Mouse (Mus musculus) retina, adult 2 months (tissue): ENCODE data around the gene Nanos3.

Source experiments
- DNase-seq: peaks from one replicate; pipeline ENCODE4 v3.0.0-alpha.2; 2012; ENCODE audit warnings: low read depth, low spot score

Gene Nanos3

DNA sequence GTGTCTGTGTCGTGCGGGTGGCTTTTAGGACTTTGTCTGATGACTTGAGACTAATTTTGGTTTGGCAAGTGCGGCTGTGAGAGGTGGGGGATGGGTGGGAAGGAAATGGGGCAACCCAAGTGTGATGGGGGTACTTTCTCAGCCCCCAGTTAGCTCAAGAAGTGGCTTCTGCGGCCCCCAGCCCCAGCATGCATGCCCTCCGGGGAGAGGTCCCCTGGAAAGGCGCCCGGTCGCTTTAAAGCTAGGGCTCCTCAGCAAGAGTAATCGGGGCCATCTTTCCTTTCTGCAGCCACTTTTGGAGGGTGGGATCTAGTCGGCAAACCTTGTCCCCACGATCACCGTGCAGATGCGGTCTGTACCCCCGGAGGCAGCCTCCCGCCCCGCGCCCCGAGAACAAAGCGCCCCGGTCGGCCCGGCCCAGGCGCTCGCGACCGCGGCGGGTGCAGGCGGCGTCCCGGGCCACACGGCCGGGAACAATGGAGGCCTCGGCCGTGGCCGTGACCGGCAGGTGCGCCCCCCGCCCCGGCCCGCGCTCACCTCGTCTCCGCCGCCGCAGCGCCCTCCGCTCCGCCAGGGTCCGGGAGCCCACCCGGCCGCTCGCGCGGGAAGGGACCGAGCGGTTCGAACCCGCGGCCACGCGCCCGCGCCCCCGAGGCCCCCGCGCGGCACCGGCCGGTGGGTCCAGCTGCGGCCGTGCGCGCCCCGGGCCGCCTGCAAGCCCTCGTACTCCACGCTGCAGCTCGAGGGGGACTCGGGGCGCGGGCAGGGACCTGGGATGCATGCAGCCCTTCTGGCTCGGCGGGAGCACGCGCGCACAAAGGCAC lies 1.5 kb downstream of the Nanos3 start:
- no peak for DNase-seq

DNA sequence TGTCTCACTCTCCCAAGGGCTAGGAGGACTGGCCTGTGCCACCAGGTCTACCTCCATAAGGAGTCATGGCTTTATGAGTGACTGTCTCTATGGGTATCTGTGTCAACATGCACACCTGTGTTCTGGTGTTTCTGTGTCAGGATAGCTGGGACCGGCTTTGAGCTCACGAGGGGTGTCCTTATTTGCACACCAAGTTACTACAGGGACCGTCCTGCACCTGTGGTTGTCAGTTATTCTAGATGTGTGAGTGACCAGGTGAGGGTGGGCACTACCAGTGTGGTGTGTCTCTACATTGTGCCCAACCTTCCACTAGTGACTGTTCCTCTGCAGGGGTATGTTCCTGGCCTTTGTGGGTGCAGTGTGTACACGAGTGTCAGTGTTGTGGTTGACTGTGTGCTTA lies 2.2 kb downstream of the Nanos3 start:
- no peak for DNase-seq

DNA sequence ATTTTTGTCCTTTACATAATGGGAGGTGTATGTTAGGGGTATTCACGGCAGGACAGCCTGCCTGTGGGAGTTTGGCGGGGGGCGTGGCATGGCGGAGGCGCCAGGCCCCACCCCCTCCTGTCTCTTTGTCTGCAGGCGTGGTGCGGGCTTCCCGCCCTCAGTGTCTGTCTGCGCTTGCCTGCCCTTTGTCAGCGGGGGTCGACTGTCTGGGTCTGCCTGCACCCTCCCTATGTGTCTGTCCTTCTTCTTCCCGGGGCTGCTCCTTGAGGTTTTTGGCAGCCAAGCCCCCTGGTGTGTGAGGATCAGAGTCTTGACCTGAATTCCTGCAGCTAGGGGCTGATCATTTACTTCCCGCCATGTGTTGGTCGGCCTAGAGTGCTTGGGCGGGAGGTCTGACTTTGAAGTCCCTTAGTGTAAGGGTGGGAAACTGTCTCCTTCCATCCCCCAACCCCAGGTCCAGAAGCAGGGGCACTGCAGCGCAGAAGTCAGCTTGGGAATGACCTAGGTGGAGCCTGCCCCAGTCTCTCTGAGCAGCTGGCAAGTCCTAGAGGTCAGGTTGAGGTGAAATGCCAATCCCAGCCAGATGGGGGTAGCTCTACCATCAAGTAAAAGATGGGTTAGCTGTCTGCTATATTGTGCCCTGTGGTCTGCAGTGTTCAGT lies 4.4 kb downstream of the Nanos3 start:
- DNase-seq: no peak

- DNase-seq: no peak
These were observed 5.1 kb downstream of the Nanos3 start for GRCm38 (mm10) chr8:84179946-84180345.

- DNase-seq: no peak
These were observed 6.4 kb downstream of the Nanos3 start for GRCm38 (mm10) chr8:84178592-84178991.

DNA sequence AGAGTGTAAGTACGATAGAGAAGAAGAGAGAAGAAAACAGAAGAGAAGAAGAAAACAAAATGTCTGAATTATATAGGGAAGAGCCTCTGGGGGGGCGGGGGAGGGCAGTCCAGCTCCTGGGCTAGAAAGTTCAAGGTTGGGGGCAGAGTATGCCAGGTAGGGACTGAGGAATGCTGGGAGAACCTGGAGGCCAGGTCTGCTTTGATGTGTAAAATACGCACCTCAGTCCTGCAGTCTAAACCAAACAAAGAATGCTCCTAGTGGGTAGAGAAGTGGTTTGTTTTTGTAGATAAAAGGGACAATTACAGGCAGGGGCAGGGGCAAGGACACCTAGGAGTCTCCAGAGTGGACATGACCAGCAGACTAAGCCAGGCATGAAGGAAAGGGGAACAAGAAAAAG lies 7.6 kb downstream of the Nanos3 start:
- DNase-seq: no peak

GRCm38 (mm10) chr8:84176560-84176959 lies 8.5 kb downstream of the Nanos3 start:
- no peak for DNase-seq

- DNase-seq: no peak
These were observed 11.2 kb downstream of the Nanos3 start for GRCm38 (mm10) chr8:84173861-84174260.

DNA sequence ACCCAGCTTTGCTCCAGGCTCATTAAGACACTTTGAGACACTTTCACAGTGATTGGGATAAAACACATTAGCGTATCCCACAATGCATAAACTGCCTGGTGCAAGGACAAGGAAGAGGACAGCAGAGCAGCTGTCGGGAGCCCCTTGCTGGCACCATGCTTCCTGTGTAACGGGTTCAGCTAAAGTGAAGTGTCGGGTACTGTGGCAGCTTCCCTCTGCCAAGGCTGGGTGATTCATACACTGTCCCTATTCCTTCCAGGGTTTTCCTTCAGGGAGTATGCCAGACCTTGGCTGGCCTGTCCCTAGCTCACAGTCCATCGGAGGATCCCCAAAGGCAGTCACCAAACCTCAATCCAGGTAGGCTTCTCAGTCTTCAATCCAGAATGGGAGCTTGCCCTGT lies 14.9 kb downstream of the Nanos3 start:
- no peak for DNase-seq

- no peak for DNase-seq
These were observed 17.3 kb downstream of the Nanos3 start for GRCm38 (mm10) chr8:84167696-84168095.

DNA sequence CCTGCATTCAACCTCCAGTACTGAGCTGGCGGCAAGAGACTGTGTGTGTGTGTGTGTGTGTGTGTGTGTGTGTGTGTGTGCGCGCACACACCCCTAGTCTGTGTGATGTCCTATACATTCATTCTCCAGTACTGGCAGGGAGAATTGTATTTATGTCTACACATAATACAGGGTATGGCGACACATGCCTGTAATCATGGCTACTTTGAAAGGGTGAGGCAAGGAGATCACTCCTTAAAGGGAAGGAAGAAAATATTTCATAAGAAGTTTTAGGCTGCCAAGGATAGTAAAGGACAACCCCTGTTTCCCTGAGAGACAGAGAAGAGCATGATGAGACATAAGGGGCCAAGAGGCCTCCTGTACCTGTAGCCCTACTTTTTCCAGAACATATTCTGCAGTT lies 27.4 kb downstream of the Nanos3 start:
- no peak for DNase-seq

DNA sequence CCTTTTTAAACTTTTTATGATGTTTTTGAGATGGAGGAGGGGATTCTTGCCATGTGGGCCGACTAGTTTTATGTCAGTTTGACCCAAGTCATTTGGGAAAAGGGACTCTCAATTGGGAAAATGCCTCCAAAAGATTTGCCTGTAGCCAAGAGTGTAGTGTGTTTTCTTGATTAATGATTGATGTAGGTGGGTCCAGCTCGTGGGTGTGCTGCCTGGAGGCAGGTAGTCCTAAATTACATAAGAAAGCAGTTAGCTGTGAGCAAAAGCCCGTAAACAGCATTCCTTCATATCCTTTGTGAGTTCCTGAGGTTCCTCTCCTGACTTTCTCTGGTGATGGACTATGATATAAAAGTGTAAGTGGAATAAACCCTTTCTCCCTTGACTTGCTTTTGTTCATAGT lies 35.8 kb downstream of the Nanos3 start:
- DNase-seq: no peak

GRCm38 (mm10) chr8:84148531-84148850 lies 36.5 kb downstream of the Nanos3 start:
- DNase-seq: no peak

GRCm38 (mm10) chr8:84147769-84148530 lies 37.1 kb downstream of the Nanos3 start, which contains the start of the genes Cc2d1a and 4930432K21Rik:
TSS of gene Cc2d1a (minus strand) at chr8:84147936.
TSS of gene 4930432K21Rik (plus strand) at chr8:84148025.
- DNase-seq: peak; percentile 93

GRCm38 (mm10) chr8:84147324-84147766 lies 37.7 kb downstream of the Nanos3 start:
- no peak for DNase-seq

DNA sequence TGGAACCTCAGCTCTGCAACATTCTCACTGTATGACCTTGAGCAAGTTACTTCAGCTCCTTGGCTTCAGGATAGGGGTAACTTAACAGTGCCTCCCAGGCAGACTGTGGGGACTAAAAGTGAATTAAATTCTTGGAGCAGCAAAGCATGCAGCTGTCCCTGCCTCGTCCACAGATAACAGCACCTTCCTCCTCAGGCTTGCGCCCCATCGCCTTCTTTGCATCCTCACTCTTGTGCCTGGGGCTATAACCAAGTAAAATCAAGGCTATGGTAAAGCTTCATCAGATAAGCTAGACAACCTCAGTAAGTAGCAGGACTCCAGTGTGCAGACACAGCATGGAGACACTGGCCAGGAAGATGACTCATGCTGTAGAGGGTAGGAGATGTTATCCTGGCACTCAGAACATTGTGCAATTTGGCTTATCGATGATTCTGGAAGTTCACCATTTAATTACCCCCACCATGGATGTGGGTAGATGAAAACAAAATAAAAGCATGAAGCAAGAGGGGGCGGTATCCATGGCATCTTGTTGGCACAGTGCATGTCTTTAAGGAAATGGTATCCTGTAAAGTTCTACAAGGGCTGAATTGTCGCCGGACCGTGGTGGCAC lies 40.3 kb downstream of the Nanos3 start:
- DNase-seq: no peak

DNA sequence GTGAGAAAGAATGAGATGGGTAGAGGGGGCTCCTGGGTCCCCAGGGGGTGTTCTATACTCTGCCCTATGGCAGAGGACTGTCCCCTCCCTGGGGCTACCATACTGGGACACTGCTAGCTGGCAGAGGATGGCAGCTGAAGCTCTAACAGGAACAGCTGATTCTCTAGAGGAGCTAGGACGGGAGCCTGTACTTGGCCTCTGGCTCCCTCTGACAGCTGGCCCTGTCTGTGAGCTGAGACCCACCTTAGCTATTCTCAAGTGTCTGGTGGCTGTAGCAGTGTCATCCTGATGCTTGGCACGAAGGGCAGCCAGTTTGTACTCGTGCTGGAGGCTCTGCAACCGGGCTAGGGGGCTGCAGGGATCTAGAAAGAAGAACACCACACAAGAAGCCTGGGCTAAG lies 44.2 kb downstream of the Nanos3 start:
- DNase-seq: no peak

DNA sequence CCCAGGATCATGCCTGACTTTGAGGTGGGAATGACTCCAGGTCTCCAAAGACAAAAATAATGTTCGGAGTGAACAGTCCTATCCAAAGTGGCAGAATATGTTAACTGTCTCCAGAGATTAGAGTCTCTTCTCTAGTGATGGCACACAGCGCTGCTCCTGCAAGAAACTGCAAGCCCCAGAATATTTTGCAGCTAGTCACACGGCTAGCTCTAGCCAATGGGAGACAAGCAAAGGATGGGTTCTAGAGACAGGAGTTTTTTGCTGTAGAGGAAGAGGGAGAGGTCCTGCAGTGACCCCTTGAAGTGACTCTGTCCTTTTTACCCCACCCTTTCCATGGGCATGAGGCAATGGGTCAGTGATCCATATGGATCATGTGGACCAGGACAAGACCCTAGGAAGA lies 47.2 kb downstream of the Nanos3 start:
- no peak for DNase-seq

DNA sequence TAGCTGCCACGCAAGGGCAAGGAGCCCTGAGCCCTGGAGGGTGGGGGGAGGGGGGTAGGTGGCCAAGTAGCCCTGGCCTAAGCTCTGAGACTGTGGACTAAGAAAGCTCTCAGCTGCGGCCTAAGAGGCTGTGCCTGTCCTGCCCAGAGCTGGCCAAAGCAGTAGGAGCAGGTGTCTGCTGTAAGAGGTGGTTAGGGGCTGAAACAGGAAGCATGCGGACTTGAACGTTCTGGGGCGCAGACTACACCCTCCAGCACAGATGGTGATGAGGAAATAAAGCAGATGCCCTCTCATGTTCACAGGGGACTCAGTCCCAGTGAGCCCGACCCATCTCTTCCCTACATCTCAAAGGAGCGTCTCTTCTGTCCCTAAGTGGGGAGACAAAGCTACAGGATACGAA lies 52.8 kb downstream of the Nanos3 start:
- DNase-seq: no peak

DNA sequence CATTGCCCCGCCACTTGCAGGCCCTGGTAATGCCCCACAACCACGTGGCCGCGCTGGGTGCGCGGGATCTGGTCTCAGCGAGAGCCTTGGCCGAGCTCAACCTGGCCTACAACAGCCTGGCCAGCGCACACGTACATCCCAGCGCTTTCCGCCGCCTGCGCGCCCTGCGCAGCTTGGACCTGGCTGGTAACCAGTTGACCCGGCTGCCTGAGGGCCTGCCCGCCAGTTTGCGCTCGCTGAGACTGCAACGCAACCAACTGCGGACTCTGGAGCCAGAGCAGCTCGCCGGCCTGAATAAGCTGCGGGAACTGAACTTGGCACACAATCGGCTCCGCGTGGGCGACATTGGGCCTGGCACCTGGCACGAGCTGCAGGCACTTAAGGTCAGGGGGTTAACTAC lies 54.2 kb downstream of the Nanos3 start:
- DNase-seq: no peak

DNA sequence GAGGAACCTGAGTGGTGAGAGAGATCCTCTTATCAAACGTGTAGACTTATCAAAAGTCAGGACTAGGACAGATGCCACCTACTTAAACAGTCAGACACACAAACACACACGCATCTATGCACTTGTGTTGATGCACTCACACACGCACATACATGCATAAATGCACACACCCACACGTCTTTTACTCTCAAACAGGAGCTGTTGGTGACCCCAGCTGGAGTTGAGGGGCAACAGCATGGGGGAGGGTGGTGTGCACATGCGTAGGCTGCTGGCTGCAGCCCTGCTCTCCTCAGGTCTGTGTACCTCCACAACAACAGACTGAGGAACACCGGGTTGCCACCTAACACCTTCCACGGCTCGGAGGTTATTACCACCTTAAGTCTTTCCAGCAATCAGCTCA lies 56.7 kb downstream of the Nanos3 start:
- DNase-seq: no peak
